Mouse (Mus musculus) CD4-positive, CD25-positive, alpha-beta regulatory T cell, adult 2 months (primary cell): ENCODE data around the gene Fbxo17.

Experiments
- DNase-seq: peaks from one replicate; pipeline ENCODE4 v3.0.0-alpha.2; 2012; ENCODE audit warnings: low read depth, low spot score

Fbxo17 gene

DNA sequence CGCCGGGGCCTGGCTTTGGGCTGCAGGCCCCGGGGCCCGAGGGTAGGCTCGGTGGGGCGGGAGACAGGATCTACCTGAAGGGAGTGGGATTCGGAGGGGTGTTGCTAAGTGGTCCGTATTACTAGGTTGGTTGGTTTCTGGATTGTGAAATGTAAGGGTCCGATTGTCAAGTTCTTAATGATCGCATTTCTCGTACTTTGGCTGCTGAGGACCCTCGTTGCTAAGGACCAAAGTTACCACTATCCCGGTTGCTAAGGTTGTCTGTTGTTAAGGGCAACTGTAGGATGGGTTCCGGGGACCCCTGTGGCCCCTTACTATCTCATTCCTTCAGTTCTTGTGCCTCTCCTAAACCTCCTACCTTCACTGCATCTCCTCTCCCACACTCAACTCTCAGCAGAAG, 50.3 kb downstream of the Fbxo17 start:
- no peak for DNase-seq

DNA sequence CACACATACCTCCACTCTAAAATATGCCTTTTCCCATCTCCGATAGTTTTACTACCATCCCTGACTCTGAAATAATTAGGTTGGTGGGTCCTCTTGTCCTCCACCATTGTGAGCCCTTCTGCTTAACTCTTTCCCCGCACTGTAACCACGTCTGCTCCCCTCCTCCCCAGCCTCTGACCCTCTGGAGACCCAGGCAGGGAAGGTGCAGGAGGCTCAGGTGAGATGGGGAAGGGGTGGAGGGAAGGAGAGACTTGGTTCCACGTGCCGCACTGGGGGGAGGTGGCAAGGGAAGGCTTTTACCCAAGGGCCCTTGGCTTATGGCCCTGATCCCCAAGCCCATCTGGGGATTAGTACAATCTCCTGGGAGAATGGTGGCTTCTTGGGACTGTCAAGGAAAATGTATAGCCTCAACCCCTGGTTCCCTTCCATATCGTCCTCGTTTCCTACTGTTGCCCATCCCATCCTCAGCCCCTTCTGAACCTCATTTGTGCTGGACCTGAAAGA, 50.9 kb downstream of the Fbxo17 start, which contains the start of gene Nfkbib:
TSS of gene Nfkbib (minus strand) at position 51 of the 504 bp plus-strand sequence.
- no peak for DNase-seq

DNA sequence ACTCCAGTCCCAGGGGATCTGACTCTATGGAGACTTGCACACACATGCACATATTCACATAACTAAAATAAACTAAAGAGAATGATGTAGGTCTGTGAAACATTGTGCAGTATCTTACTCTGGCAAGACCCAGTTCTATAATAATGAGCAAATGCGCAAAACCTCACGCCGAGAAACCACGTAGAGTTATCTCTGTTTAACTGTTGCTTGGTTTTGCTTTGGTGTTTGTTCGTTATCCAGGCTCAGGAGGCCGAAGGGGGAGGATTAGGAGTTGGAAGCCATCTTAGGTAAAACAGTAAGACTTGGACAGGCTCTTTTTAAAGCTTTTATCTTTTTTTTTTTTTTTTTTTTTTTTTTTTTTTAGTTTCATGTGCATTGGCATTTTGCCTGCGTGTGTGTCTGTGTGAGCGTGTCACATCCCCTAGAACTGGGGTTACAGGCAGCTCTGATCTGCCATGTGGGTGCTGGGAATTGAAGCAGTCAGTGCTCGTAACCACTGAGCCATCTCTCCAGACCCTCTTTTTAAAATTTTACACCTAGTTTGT, 52.9 kb downstream of the Fbxo17 start:
- no peak for DNase-seq

DNA sequence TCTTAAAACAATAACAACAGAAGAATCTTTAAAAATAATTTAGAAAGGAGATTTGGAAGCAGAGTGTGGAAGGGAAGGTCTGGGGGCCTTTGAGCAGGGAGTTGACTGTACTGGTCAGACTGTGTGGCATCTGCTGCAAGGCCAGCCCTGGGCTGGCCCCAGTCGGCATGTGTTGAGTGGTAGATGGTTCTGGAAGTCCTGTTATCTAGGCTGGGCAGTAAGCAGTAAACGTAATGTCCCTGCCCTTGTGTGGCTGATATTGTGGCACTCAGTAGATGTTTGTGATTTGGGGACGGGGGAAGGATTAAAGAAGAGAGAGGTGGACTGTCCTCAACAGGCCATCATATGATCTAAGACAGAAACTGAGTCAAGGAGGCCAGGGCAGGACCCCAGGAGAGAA, 53.7 kb downstream of the Fbxo17 start:
- DNase-seq = no peak

DNA sequence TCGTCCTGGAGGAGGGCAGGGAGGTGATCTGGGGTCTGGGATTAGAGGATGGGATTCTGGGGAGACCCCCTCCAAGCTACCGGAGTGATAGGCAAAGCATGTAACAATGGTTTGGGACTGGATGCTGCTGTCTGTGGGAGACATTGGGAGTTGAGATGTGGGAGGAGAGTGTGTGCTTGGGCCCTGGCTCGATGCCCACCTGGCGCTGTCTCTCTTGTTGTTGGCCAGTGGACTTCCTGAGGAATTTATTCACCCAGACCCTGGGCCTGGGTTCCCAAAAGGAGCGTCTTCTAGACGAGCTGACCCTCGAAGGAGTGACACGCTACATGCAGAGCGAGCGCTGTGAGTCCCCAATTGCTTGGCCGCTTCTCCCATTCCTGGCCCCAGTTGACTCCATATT, 55.3 kb downstream of the Fbxo17 start:
- DNase-seq = no peak

DNA sequence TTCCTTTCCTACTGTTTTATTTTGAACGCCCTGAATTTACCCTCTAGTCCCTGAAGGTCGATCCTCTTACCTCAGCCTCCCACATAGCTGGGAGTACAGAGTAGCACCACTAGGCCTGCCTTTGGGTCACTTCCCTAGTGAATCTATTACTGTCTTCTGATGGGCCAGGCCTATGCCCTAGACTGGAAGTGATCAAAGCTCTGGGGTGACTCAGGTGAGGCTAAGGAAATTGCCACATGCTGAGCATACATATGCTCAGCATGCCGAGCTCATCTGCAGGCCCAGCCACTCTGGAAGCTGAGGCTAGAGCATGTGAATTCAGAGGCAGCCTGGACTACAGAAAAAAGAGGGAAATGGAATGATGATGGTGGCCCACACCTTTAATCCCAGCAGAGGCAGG, 56.6 kb downstream of the Fbxo17 start:
- no peak for DNase-seq

DNA sequence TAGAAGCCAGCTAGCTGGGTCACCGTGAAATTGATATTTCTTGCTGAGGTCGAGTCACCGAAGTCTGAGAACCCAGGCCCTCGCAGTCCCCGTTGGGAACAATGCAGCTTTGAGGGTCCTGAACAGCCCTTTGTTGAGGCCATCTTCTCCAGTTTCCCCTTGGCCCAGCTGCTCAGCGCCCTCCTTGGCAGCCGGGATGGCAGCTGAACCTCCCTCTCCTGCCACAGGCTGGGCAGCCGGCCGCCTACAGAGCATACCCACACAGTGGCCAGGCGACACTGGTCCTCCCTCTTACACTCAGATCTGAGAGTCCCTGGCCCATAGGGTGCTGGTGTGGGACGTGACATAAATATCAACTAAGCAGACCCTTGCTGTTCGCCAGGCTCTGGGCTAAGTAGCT, 57.6 kb downstream of the Fbxo17 start:
- no peak for DNase-seq

DNA sequence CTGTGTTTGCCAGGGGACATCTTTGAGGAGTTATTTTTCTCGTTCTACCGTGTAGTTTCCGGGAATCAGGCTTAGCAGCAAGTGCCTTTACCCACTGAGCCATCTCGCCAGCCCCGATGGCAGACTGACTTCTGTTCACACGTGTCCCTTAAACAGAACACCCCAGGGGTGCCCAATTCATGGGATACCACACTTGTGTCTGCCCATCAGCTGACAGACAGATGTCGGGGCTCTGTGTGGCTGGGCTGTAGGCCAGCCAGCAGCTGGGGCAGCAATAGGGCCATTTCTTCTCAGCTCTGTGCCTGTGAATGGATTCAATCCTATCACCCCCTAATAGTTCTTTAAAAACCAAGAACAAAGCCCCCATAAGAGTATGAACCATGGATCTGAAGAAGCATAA, 58.5 kb downstream of the Fbxo17 start:
- no peak for DNase-seq

DNA sequence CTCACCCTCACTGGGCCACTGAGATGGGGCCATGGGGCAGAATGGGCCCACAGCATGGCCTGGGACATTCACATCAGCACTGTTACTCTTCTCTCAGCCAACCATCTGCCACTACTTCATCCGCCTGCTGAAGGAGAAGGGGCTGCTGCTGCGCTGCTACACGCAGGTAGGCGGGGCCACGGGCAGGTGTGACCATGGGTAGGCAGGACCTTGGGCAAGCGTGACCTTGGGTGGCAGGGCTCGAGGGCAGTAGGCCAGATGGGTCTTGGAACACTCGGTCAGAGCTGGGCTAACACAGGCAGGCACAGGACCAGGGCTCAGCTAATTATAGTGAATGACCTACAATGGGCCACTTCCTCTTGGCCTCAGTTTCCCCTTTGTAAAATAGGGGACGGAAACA, 62.2 kb downstream of the Fbxo17 start:
- DNase-seq = no peak

DNA sequence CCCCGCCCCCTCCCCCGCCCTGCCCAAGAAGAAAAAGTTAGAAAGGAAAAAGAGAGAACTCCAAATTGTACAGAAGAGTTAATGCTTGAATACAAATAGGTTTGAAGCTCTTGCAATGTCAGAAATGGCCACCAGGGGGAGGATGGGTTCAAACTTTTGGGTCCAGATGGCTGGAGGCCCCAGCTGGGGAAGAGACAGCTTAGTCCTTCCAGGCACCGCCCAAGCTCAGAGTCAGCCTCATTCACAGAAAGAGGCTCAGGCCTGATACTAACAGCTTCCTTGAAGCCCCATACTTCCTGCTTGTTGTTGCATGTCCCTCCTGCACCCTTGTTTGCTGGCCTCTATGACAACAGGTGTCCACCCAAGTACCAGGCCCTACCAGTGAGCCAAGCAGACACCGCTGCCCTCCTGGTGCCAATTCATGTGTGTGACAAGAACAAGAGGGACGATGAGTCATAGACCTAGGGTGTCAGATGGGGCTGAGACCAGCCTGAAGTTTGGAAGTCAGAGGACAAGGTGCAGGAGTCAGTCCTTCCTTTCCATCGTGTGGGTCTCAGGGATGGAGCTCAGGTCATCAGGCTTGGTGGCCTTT, 63.6 kb downstream of the Fbxo17 start:
- DNase-seq = peak; percentile 92

DNA sequence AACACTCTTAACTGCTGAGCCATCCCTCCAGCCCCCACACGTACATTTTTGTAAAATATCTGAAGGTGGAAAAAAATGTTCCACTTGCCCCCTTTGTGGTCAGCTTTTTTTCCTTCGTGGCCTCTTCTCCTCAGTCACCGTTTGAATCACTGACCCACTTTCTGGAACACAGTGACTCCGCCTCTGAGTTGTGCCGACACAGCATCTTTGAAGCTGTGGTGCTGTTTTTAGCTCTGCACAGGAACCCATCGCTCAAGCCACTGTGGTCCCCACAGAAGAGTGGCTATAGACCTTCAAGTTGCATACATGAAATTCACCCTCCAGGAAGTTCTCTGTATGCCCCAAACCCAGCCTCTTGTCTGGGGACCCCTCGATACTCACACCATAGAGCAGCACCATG, 64.3 kb downstream of the Fbxo17 start:
- DNase-seq = peak; percentile 76

DNA sequence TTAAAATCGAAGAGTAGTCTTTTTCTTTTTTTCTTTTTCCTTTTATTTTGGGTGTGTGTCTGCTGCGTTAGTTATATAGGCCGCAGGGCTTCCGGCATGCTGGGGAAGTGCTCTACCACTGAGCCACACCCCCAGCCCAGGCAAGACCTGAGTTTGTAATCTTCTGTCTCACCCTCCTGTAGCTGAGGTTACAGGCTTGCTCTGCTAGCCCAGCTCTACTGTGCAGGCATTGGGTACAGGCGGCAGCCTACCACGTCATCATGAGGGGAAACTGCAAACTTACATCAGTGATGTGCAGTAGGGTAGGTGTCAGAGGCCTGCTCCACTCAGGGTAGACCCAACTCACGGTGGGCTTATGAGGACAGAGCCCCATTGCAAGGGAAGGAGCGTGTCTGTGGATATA, 64.7 kb downstream of the Fbxo17 start:
- peak; percentile 93 for DNase-seq

DNA sequence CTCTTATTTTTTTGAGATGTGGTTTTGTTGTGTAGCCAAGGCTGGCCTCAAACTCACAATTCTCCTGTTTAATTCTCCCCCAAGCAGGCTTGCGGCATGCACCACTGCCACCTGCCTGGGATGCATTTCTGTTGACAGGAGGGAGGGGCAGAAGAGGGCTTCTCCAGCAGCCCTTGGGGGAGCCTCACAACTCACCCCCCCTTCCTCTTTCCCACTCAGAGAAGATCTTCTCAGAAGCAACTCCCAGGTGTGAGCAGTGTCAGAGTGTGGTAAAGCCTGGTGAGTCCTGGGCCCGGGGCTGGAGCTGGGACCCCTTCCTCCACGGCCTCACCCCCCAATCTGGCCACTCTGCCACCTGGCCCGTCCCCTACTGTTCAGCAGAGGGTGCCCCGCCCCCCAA, 68.6 kb downstream of the Fbxo17 start:
- DNase-seq = no peak
